Mouse (Mus musculus) adrenal gland, adult (tissue): Measurements from ENCODE around the gene Eomes.
A peak's percentile ranks its signal among the peaks of the same experiment; 100 is the strongest.

Experiments
- DNase-seq, 2 experiments: peaks; one replicate each; pipeline ENCODE4 v3.0.0; 2022 to 2023; ENCODE audit warnings: low spot score in 1 of 2; ENCODE audit not compliant: inconsistent age in 2 of 2

The Eomes gene

DNA sequence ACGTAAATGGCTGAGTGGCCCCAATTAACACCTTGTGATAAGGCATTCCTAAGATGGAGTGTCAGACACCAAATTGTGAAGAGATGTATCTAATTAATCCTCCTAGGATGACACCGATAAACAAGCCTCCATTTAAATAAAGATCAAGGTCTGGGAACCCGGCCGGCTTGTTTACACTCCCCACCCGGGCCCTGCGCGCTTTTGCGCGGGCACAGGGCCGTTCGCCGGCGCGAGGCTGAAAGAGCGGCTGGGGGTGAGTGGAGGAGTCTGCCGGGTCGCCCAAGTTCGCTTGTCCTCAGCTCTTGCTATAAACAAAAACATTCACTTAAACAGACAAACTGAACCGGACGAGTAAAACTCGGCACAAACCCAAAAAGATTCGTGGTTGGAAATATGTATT is 9.6 kb downstream of the Eomes start:
- peak in 1 of 2 experiments; percentile 64 for DNase-seq

DNA sequence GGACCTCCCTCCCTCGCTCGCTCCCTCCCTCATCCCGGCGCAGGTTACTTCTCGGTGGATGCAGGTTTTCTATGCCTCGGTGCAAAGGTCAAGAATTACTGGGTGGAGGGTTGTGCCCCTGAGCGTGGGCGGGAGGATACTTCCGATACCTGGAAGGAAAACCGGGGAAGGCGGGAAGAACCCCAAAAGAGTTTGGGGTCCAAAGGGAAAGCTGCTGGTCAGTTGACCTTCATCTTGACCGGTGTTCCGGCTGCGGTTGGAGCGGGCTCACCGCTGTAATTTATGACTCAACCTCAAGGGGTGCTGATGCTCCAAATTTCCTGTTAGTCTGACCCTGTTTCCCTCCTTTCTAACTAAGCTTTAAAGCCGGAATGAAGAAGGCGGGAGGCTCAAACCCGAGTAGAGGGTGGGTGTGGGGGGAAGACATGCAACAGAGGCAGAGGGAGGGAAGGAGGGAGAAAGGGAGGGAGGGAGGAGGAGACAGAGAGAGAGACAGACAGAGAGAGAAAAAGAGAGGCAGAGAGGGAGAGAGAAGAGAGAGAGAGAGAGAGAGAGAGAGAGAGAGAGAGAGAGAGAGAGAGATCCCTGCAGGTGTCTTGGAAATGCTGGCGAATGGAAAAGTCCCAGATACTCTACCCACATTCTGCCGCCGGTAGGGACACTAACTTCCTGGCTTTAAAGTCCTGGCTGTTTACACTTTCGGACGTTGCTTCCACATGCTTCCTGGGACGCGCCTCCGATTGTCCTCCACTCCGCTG is 10.3 kb downstream of the Eomes start:
- DNase-seq = peak; percentile 51 to 85

DNA sequence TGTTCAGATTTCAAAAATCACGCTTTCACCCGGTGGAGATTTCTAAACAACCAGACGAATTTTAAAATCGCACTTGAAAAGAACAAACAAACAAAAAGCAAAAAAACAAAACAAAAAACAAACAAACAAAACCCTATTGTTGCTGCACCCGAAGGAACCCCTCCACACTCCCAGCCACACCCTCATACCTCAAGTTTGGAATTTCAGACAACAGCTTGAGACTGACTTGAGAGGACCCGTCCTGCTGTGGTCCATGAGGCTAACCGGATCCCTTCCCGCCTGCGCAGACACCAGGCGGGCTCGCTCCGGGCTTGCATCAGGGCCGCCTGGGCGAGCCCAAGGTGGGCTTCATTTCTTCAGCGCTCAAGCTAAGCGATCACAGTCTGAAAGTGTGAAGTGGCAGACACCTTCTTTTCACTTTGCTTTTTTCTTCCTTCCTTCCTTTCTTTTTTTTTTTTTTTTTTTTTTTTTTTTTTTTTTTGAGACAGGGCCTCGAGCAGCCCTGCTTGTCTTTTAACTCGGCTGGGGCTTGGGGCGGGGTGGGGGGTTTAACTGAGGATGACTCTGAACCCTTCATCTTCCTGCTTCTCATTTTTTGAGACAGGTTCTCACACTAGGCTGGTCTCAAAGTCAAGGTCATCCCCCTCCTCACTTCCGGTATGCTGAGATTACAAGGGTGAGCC is 11.0 kb downstream of the Eomes start:
- DNase-seq = peak in 1 of 2 experiments; percentile 58

- peak; percentile 74 to 92 for DNase-seq
These were observed 11.6 kb downstream of the Eomes start for GRCm38 (mm10) chr9:118489579-118490019.

- DNase-seq = no peak
These were observed 13.2 kb downstream of the Eomes start for GRCm38 (mm10) chr9:118491195-118491594.

- no peak for DNase-seq
These were observed 15.1 kb downstream of the Eomes start for GRCm38 (mm10) chr9:118492932-118493698.

GRCm38 (mm10) chr9:118494106-118494505 is 16.1 kb downstream of the Eomes start:
- no peak for DNase-seq

GRCm38 (mm10) chr9:118495933-118496332 is 17.9 kb downstream of the Eomes start:
- no peak for DNase-seq

GRCm38 (mm10) chr9:118496952-118497351 is 18.9 kb downstream of the Eomes start:
- DNase-seq = no peak

DNA sequence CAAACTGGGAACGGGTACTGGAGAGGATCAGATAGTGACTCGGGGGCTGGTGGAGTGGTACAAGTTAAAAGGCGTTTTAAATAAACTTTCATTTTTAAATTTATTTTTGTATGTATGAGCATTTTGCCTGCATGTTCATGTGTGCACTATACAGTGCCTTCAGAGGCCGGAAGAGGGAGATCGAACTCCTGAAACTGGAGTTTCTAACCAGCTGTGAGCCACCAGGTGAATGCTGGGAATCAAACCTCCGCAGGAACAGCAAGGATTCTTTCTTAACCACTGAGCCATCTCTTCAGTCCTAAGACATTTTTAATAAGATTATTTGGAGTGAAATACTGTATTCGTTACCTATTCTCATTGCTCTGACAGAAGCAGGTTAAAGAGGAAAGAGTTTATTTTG is 20.0 kb downstream of the Eomes start:
- DNase-seq = no peak

- no peak for DNase-seq
These were observed 23.0 kb downstream of the Eomes start for GRCm38 (mm10) chr9:118500963-118501362.

DNA sequence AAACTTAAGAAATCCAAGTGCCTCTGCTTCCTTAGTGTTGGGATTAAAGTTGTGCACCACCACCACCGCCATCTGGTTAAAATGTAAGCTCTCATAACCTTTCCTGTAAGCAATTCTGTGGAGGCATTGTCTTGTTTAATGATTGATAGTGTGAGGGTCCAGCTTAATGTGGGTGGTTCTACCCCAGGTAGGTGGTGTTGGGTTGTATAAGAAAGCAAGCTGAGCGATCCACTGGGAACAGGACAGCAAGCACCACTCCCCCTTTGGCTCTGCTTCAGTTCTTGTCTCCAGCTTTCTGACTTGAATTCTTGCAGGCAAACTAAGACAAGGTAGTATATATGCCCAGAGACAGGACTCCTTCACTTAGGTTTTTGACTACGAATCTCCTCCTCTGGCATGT is 26.6 kb downstream of the Eomes start:
- DNase-seq = no peak

GRCm38 (mm10) chr9:118506020-118506403 is 28.0 kb downstream of the Eomes start, which contains the start of gene Golga4:
Golga4 (plus strand) TSS chr9:118506267.
- DNase-seq = peak; percentile 92 to 96

GRCm38 (mm10) chr9:118506404-118507231 is 28.6 kb downstream of the Eomes start:
- DNase-seq = peak; percentile 73 to 88

DNA sequence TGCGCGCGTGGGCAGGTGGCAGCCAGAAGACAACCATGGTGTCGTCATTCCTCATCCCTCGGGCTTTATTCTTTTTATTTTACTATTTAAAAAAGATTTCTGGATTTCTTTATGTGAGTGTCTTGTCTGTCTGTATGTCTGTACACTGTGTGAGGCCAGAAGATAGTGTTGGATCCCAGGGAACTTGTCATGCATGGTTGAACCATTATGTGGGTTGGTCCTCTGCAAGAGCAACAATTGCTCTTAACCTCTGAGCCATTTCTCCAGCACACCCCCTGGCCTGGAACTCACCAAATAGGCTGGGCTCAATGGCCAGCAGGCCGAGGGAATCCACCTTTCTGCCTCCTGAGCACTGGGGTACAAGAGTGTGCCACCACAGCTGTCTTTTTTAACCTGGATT is 29.5 kb downstream of the Eomes start:
- DNase-seq = no peak

- peak in 1 of 2 experiments; percentile 23 for DNase-seq
These were observed 30.6 kb downstream of the Eomes start for GRCm38 (mm10) chr9:118508601-118509000.

DNA sequence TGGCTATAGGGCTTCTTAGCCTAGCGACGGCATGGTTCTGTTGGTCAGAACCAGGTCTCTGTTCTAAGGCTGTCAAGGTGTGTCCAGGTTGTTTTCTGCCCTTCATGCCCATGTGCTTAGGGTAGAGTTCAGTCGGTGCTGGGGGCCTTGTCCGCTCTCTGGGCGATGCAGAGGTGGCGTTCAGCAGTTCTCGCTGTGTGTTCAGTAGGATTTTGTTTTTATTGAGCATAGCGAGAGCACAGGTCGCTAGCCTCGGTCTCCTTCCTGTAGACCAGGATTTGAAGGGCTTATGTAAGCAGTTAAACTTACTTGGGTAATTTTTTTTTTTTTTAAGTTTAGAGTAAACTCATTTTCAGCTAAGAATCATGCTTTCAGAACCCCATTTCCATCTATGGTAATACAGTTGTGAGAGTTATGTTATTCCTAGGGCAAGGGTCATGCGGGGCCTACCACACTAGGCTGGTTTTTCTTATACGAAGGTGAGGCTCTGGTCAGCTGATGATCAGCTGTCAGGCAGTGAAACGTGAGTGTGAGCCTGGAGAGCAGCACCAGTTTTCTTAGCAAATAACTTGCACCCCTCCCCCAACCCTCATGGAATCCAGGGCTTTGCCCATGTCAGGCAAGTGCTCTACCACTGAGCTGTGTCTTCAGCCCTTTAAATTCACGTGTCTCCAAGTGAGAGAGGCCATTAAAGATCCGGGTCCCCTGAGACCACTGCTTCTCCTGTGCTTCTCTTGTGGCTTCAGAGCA is 33.1 kb downstream of the Eomes start:
- DNase-seq = no peak

DNA sequence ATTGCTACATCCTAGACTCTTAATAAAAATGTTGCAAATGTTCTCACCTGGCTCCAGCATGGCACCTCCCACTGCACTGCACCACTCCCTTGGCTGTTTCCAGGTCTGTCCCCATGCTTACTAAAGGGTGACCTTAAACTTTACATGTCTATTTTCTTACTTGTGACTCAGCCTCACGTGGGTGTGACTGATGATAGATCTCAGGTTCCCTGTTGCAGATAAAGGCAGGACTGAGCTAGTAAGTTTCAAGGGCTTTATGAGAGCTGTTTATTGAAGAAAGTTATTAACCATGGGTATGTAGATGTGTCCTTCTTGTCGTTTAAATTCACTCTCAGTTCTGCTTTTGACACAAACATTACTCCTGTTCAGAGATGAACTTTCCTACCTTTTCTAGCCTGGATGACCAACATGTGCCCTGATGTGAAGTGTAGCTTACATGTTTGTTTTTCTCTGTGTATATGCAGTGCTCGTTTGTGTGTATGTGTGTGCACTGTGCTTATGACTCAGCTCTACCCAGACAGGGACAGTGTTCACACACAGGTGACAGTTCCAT is 34.7 kb downstream of the Eomes start:
- peak; percentile 80 to 90 for DNase-seq

DNA sequence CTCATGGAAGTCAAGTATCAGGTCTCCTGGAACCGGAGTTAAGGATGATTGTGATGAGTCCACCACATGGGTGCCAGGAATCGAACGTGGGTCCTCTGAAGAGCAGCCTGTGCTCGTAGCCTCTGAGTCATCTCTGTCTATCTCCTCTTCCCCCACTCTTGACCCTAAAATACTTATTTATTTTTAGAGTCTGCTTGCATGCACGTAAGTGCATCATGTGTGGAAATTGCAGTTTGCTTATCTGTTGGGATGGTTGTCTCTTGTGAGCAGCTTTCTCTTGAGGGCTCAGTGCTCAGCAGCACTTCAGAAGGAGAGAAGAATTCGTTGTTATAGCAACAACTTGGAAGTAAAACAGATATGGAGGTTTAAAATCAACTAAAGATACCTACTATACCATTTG is 37.5 kb downstream of the Eomes start:
- DNase-seq = no peak

- DNase-seq = no peak
These were observed 38.1 kb downstream of the Eomes start for GRCm38 (mm10) chr9:118516162-118516561.
